Mouse (Mus musculus): ENCODE measurements at regions not wholly inside any gene's neighbourhood (a gene's known extent, or its start where the extent isn't known, plus 50 kb on each side); places are given as distances from the start of the nearest gene placed in this dataset.

GRCm38 (mm10) chr13:52702201-52702611 lies 119.2 kb downstream of the Syk start:
- 0 out of 2 replicates have a peak overlapping the region, but pooled peaks have one; percentile 3 for H3K4me2 ChIP-seq
- 0 out of 2 replicates have a peak overlapping the region, but pooled peaks have one; percentile 15 for H3K27ac ChIP-seq
- H3K4me1 ChIP-seq (replicated peaks): peaks cover 5% of the 10 kb centered on the region; the same call in 1 of the 2 replicates
- no peak overlapping the region for H3K4me3 ChIP-seq
- H3K9ac ChIP-seq: no peak overlapping the region
- WGBS: 39% methylated on average over 15 of the region's 15 CpGs
- no peaks in the 10 kb centered on the region for H3K9me3 ChIP-seq (replicated peaks)
- 0 out of 2 replicates have a peak, but pooled peaks cover 3% of the 10 kb centered on the region for H3K27me3 ChIP-seq
- ATAC-seq (replicated peaks; ENCODE audit: insufficient number of reproducible peaks, insufficient read depth, low FRiP score, low read depth): no peak
- no peaks in the 10 kb centered on the region for H3K36me3 ChIP-seq

- no peak overlapping the region for H3K4me2 ChIP-seq
- H3K9me3 ChIP-seq (replicated peaks): no peaks in the 10 kb centered on the region
- H3K27ac ChIP-seq: no peak overlapping the region
- H3K4me3 ChIP-seq: no peak overlapping the region
- 60% methylated on average over 12 of the region's 12 CpGs for WGBS
- ATAC-seq (replicated peaks; ENCODE audit: insufficient number of reproducible peaks, insufficient read depth, low FRiP score, low read depth): no peak
- H3K9ac ChIP-seq: no peak overlapping the region
- peaks cover 5% of the 10 kb centered on the region; the same call in 1 of the 2 replicates for H3K4me1 ChIP-seq (replicated peaks)
- 0 out of 2 replicates have a peak, but pooled peaks cover 3% of the 10 kb centered on the region for H3K27me3 ChIP-seq
- no peaks in the 10 kb centered on the region for H3K36me3 ChIP-seq
These were observed 120.6 kb downstream of the Syk start for GRCm38 (mm10) chr13:52703401-52704164.

- ATAC-seq (replicated peaks; ENCODE audit: insufficient number of reproducible peaks, insufficient read depth, low FRiP score, low read depth): no peak
- no peak overlapping the region for H3K4me2 ChIP-seq
- peaks cover 5% of the 10 kb centered on the region; the same call in 1 of the 2 replicates for H3K4me1 ChIP-seq (replicated peaks)
- H3K9ac ChIP-seq: no peak overlapping the region
- H3K27ac ChIP-seq: peak overlapping the region; percentile 36; the same call in 1 of the 2 replicates
- H3K9me3 ChIP-seq (replicated peaks): no peaks in the 10 kb centered on the region
- no peak overlapping the region for H3K4me3 ChIP-seq
- H3K36me3 ChIP-seq: no peaks in the 10 kb centered on the region
- H3K27me3 ChIP-seq: 0 out of 2 replicates have a peak, but pooled peaks cover 3% of the 10 kb centered on the region
- 44% methylated on average over 3 of the region's 3 CpGs for WGBS
These were observed 121.7 kb downstream of the Syk start for GRCm38 (mm10) chr13:52704673-52705072.

GRCm38 (mm10) chr13:52709580-52709979 lies 126.6 kb downstream of the Syk start:
- no peak overlapping the region for H3K9ac ChIP-seq
- H3K36me3 ChIP-seq: no peaks in the 10 kb centered on the region
- 0 out of 2 replicates have a peak, but pooled peaks cover 3% of the 10 kb centered on the region for H3K27me3 ChIP-seq
- no peak overlapping the region for H3K4me2 ChIP-seq
- no peaks in the 10 kb centered on the region for H3K4me1 ChIP-seq (replicated peaks)
- no peaks in the 10 kb centered on the region for H3K9me3 ChIP-seq (replicated peaks)
- H3K4me3 ChIP-seq: no peak overlapping the region
- 48% methylated on average over 5 of the region's 5 CpGs for WGBS
- no peak for ATAC-seq (replicated peaks; ENCODE audit: insufficient number of reproducible peaks, insufficient read depth, low FRiP score, low read depth)
- H3K27ac ChIP-seq: no peak overlapping the region

GRCm38 (mm10) chr13:52711713-52712369 lies 128.9 kb downstream of the Syk start:
- no peak overlapping the region for H3K27ac ChIP-seq
- 0 out of 2 replicates have a peak, but pooled peaks cover 3% of the 10 kb centered on the region for H3K27me3 ChIP-seq
- H3K9me3 ChIP-seq (replicated peaks): no peaks in the 10 kb centered on the region
- no peak overlapping the region for H3K9ac ChIP-seq
- no peak overlapping the region for H3K4me2 ChIP-seq
- H3K4me1 ChIP-seq (replicated peaks): no peaks in the 10 kb centered on the region
- H3K4me3 ChIP-seq: no peak overlapping the region
- ATAC-seq (replicated peaks; ENCODE audit: insufficient number of reproducible peaks, insufficient read depth, low FRiP score, low read depth): peak; percentile 53; the same call in 1 of the 2 replicates
- no peaks in the 10 kb centered on the region for H3K36me3 ChIP-seq
- WGBS: 30% methylated on average over 9 of the region's 9 CpGs

GRCm38 (mm10) chr13:52721463-52721862 lies 138.5 kb downstream of the Syk start:
- Histone ChIP-seq H3K4me3 (no peak overlapping the region), H3K36me3 (no peaks in the 10 kb centered on the region), H3K27me3 (no peaks in the 10 kb centered on the region), H3K4me1 (replicated peaks) (peaks cover 5% of the 10 kb centered on the region), H3K27ac (no peak overlapping the region), H3K4me2 (no peak overlapping the region), H3K9ac (no peak overlapping the region), H3K9me3 (replicated peaks) (no peaks in the 10 kb centered on the region)
- no peak for ATAC-seq (replicated peaks; ENCODE audit: insufficient number of reproducible peaks, insufficient read depth, low FRiP score, low read depth)
- WGBS: 82% methylated on average over 6 of the region's 6 CpGs

GRCm38 (mm10) chr13:52722718-52723117 lies 139.7 kb downstream of the Syk start:
- H3K4me2 ChIP-seq: no peak overlapping the region
- no peaks in the 10 kb centered on the region for H3K9me3 ChIP-seq (replicated peaks)
- no peaks in the 10 kb centered on the region for H3K36me3 ChIP-seq
- no peaks in the 10 kb centered on the region for H3K27me3 ChIP-seq
- H3K4me3 ChIP-seq: no peak overlapping the region
- WGBS: 61% methylated on average over 3 of the region's 3 CpGs
- H3K27ac ChIP-seq: no peak overlapping the region
- no peak overlapping the region for H3K9ac ChIP-seq
- H3K4me1 ChIP-seq (replicated peaks): peaks cover 5% of the 10 kb centered on the region
- no peak for ATAC-seq (replicated peaks; ENCODE audit: insufficient number of reproducible peaks, insufficient read depth, low FRiP score, low read depth)

- Histone ChIP-seq H3K9me3 (replicated peaks) (no peaks in the 10 kb centered on the region), H3K36me3 (no peaks in the 10 kb centered on the region), H3K9ac (no peak overlapping the region), H3K4me3 (no peak overlapping the region), H3K27me3 (no peaks in the 10 kb centered on the region), H3K4me1 (replicated peaks) (peaks cover 7% of the 10 kb centered on the region), H3K4me2 (no peak overlapping the region), H3K27ac (no peak overlapping the region)
- peak; percentile 50; the same call in 1 of the 2 replicates for ATAC-seq (replicated peaks; ENCODE audit: insufficient number of reproducible peaks, insufficient read depth, low FRiP score, low read depth)
- WGBS: 41% methylated on average over 10 of the region's 10 CpGs
These were observed 143.1 kb downstream of the Syk start for GRCm38 (mm10) chr13:52726043-52726442.

GRCm38 (mm10) chr13:52726525-52726924 lies 143.6 kb downstream of the Syk start:
- no peak for ATAC-seq (replicated peaks; ENCODE audit: insufficient number of reproducible peaks, insufficient read depth, low FRiP score, low read depth)
- Histone ChIP-seq H3K36me3 (no peaks in the 10 kb centered on the region), H3K27me3 (no peaks in the 10 kb centered on the region), H3K4me2 (no peak overlapping the region), H3K27ac (no peak overlapping the region), H3K4me1 (replicated peaks) (peaks cover 7% of the 10 kb centered on the region), H3K9me3 (replicated peaks) (no peaks in the 10 kb centered on the region), H3K4me3 (no peak overlapping the region), H3K9ac (no peak overlapping the region)
- 67% methylated on average over 3 of the region's 3 CpGs for WGBS

GRCm38 (mm10) chr13:52735453-52735933 lies 152.5 kb downstream of the Syk start:
- Histone ChIP-seq H3K27me3 (no peaks in the 10 kb centered on the region), H3K4me1 (replicated peaks) (peaks cover 17% of the 10 kb centered on the region), H3K4me3 (no peak overlapping the region), H3K27ac (no peak overlapping the region), H3K9ac (no peak overlapping the region), H3K4me2 (no peak overlapping the region), H3K36me3 (no peaks in the 10 kb centered on the region), H3K9me3 (replicated peaks) (no peaks in the 10 kb centered on the region)
- 72% methylated on average over 6 of the region's 6 CpGs for WGBS
- ATAC-seq (replicated peaks; ENCODE audit: insufficient number of reproducible peaks, insufficient read depth, low FRiP score, low read depth): no peak

- Histone ChIP-seq H3K27ac (peak overlapping the region; percentile 15; the same call in 1 of the 2 replicates), H3K27me3 (no peaks in the 10 kb centered on the region), H3K4me1 (replicated peaks) (peaks cover 17% of the 10 kb centered on the region), H3K36me3 (no peaks in the 10 kb centered on the region), H3K9ac (no peak overlapping the region), H3K4me3 (no peak overlapping the region), H3K9me3 (replicated peaks) (no peaks in the 10 kb centered on the region), H3K4me2 (no peak overlapping the region)
- peak; percentile 27; the same call in 1 of the 2 replicates for ATAC-seq (replicated peaks; ENCODE audit: insufficient number of reproducible peaks, insufficient read depth, low FRiP score, low read depth)
- 58% methylated on average over 19 of the region's 19 CpGs for WGBS
These were observed 153.1 kb downstream of the Syk start for GRCm38 (mm10) chr13:52735934-52736523.
